Mouse (Mus musculus) adrenal gland, postnatal 25 days (tissue): ENCODE measurements around the gene Ccr7. TPM values are rescaled to one million over a fixed set of nuclear protein-coding genes. Genes with fewer than 3 reads are reported as not detected.

ENCODE experiments used
- DNase-seq: peaks from one replicate; pipeline ENCODE4 v3.0.0; 2021; ENCODE audit warnings: mixed read lengths
- total RNA-seq: library from RNA; stranded (reverse); gene quantifications from 2 replicates; pipeline ENCODE4 v1.2.3, GENCODE M21; 2021

The Ccr7 gene
- total RNA-seq, 1 experiment from 2014 or later, result 0.21 TPM

DNA sequence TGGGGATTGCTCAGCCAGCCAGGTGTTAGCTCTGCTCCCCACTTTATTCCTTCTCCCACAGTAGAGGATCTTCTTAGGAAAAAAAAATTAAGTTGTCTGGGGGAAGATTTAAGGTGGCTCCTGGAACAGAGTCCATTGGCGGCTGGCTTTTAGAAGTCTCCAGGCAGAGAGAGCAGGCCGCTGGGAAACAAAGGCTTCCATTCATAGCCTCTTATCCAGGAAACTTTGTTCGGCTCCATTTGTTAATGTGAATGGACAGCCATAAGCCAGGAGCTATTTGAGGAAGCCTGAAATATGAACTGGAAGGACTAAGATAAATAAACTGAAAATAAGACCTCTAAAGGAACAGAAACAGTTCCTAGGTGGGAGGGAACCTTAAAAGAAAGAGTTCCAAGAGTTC is 41.8 kb downstream of the Ccr7 start:
- DNase-seq, result no peak

DNA sequence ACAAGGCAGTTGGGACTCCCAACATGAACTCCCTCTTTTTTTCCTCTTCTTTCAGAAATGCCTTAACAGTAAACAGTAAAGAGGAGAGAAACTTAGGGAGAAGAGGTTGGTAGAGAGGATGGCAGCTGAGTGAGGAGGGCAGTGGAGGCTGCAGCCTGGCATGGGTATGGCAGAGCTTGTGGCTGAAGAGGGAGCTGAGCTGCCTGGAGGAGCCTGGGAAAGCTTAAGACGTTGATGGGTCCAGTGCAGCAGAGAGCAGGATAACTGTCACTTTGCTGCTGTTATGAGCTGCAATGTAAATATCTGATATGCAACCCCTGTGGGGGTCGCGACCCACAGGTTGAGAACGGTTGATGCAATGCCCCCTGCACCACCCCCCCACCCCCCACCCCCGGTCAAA is 42.2 kb downstream of the Ccr7 start:
- no peak for DNase-seq

DNA sequence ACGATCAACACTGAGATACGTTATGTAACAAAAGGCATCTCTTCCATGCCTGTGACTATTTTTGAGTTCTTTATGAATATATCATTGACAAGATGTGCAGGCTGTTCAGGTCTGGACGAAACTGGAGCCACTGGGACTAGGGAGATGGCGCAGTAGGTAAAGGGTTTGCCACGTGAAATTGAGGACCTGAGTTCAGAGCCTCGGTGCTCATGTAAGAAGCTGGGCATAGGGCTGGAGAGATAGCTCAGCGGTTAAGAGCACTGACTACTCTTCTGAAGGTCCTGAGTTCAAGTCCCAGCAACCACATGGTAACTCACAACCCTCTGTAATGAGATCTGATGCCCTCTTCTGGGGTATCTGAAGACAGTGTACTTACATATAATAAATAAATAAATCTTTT is 43.2 kb downstream of the Ccr7 start:
- DNase-seq, result no peak

DNA sequence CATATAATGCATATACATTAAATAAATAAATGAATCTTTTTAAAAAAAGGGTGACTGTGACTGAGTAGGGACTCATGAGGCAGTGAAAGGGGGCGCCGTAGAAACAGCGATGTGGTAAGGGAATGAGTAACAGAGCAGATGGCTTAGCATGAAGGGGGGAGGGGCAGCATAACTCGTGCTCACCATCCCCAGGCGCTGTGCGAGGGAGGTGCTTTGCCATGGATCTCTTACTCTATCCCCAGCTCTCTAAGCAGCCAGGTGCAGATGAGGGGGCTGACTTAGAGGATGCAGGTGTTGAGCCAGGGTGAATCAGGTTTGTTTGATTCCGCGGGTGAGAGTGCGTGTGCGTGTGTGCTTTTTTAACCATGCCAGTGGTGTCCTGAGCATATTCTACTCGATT is 43.7 kb downstream of the Ccr7 start:
- no peak for DNase-seq

DNA sequence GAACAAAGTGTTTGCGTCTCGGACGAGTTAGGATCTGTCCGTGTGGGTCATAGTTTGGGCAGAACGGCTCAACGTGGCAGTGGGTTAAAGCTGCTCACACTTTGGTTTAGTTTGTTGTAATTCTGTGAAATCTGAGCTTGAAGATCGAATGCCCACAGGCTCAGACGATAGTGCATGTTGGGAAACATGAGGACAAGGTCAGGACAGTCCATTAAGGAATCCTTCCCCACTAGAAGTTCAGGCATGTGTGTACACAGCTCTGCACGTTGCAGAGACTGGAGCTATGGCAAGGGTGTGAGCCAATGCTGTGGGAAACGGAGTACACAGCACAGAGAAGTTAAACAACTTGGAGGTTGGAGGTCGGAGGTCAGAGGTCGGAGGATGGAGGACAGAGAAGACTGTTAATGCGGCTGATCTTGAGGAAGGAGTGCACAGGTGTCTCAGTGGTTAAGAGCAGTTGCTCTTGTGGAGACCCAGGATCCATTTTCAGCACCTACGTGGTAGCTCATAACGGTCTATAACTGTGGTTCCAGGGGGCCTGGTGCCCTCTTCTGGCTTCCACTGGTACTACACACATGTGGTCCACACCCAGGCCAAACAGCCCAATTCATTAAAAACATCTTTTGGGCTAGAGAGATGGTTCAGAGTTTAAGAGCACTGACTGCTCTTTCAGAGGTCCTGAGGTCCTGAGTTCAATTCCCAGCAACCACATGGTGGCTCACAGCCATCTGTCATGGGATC is 44.3 kb downstream of the Ccr7 start:
- DNase-seq, result no peak

DNA sequence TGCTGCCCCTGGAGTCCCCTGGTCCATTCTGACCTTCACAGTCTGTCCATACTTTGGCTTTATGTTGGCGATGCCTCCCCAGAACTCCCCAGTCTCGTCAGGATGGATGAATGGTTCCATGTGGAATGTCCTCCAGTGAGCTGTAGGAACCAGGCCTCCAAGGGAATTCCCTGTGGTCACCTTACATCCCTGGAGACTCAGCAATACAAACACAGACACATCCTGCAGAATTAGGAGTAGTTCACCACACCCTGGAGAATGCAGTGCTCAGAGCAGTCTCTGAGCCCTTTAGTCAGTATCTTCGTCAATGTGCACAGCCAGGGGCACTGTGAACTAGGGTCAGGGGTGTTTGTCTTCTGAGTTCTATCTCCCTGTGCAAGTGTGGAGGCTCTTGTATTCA is 46.6 kb downstream of the Ccr7 start:
- no peak for DNase-seq

DNA sequence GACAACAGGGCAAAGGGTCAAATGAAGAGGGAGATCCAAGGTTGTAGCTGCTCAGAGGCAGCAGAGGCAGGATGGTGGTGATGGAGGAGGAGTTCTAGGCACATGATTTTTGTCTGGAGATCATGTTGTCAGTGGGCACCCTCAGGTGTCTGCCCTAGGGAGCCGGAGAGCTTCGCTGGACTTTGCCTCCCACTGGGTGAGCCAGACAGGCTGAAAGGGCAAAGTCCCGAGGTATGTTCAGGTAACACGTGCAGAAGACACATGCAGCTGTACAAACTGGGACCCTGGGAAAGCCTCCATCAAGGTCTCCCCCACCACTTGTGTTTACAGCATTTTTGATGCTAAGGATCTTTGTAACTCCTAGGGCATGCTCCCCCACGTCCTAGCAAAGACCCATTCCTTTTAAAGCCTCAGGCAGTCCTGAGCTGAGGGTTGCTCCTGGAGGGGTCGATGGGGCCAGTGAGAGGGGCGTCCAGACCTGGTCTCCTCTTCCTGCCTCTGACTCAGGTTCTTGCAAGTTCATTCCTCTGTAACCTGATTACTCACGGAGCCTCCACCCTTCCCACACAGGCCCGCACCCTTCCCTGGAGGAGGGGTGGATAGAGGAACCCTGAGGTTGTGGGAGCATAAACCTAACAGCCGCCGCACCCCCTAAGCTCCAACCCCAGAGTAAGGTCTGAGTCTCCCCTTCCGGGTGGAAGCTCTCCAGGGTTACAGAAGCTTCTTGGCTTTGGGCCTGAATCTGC is 48.7 kb downstream of the Ccr7 start:
- no peak for DNase-seq

DNA sequence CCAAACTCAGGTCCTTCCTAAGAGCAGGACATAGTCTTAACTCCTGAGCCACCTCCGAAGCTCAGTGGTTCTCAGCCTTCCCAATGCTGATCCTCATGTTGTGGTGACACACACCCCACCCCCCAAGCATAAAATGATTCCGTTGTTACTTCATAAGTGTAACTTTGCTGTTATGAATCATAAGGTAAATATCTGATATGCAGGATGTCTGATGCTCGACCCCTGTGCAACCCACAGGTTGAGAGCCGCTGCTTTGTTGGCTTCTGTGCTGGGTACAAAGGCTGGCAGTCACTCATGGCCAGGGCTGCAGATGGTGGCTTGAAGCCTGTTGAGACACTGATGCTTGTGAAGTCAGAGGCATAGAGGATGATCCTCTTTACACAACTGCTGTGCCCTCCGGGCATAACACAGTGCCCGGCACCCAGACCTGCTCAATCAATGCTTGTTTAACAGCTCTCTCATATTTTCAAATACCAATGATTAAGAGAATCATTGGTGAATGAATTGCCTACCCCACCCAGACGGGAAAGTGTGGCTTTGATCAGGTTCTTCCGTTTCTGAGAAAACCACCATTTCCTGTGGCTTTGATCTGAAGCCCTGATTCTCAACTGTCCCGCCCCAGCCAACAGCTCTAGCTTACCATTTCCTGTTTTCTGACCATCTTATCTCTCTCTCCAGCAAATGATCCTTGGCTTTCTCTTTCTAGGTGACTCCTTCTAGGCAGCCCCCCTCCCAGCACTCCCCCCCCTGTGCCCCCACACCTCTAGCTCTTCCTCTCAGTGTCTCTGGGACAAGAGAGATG is 50.1 kb downstream of the Ccr7 start:
- DNase-seq, result no peak

DNA sequence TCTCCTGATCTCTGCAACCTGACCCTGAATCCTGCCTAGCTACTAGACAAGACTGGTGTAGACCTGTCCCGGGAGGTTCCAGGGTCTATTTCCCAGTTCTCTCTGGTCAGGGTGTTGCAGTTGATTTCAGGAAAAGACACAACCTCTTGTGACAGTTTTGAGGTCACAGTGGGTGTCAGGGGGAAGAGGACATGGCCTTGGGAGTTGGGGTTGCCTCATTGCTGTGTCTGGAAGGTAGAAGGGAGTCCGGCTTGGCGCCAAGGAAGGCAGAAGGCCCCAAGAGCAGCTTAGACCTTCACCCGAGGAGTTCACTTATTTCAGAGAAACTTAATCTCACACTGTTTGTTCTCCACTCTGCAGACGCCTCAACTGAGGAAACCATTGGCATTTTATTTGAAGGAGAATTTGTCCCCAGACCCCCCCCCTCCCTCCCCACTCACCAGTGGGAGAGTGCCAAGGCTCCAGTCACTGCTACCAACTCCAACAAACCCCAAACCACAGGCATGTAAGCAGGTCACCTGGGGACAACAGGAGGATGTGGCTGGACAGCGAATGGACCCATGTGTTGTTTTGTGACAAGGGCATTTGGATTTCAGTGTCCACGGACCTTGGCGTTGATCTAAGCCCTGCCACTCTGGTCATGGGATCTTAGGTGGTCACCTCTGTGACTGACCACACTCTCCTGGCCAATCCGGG is 52.2 kb downstream of the Ccr7 start:
- no peak for DNase-seq

DNA sequence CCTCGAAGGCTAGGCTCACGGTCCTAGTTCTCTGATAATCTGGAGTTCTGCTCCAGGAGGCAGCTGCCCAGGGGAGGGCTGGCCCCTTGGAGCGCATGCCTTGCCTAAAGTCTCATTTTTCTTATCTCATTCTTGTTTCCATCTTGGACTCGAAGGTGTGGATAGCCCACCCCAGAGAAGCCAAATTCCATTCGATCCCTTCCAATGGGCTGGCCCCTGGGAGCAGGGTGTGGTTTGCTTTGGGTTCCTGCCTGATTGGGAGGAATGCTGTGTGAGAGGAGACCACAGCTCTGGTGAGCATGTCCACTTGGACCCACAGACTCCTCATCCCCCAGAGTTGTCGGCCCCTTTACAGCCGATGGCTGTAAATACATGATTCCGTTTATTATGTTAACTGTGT is 53.2 kb downstream of the Ccr7 start:
- no peak for DNase-seq

DNA sequence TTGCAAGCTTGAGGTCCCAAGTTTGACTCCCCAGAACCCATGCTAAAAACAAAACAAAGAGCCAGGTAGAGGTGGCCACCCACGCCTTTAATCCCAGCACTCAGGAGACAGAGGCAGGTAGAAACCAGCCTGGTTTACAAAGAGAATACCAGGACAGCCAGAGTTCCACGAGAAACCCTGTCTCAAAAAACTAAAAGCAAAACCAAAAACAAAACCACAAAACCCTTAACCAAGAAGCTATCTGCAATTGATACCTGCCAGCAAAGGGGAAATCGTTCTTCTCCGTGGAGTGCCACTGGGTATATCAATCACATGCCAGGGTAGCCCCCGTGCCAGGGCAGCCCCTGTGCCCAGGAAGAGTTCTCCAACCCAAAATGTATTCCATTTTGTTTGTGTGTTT is 54.7 kb downstream of the Ccr7 start:
- DNase-seq, result no peak

DNA sequence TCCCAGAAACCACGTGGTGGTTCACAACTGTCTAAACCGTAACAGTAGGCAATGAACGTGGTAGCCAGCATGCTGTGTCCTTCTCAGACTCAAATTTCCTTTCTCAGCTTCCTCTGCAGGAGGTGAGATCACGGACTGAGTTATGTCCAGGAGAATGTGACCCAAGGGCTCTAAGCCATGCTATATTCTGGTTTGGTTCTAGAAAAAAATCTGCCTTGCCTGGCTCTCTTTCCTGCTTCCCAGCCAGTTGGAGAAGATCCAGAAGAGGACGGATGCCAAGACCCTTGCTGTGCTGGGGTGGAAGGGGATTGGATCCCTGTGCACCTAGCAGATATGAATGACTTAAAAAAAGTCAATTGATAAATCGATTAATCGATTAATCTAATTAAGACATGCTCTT is 55.4 kb downstream of the Ccr7 start:
- DNase-seq, result no peak

DNA sequence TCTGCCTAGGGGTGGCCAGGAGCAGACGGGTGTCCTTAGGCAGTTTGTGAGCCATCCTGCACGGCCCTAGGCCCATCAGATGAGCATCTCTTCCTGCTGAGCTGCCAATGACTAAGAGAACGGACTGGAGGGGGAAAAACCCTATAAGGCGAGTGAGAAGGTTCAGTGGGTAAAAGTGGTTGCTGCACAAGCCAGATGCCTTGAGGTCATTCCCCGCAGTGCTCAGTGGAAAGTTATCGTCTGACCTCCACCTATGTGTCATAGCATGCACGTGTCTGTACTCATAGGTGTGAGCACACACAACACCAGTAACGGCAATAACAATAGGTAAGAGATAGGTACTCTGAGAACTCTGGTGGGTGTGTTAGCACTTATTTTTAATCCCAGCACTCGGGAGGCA is 56.0 kb downstream of the Ccr7 start:
- DNase-seq, result no peak

DNA sequence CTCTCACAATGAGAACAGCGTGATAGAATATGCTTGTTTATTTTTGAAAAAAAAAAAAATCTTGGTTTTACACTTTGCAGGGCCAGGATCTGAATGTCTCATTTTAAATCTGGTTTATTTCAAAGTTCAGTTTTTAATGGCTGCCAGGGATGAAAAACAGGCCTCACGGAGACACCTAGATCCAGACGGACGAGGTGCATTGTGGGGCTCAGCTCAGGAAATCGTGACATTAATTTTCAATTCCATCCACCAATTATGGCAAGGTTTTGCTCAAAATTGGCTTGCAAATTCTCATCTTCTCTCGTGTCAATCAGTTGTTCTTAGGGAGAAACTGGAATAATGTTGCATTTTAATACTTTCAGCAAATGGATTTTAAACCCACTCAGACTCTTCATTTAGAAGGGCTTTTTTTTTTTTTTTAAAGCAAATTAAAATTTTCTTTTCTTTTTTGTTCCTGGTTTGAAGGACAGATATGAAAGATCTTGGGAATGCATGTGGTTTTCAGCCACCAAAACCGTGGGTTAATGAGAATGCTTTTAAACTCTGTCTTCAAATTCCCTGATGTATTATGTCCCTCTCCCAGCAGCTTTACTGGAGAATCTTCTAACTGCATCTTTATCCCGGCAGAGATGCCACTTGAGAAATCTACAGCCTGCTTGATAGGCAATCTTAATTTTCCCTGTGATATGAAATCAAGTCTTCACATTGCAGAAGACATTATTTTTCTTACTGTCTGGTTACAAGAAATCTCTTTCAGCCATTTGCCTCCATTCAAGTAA is 57.7 kb downstream of the Ccr7 start:
- DNase-seq, result no peak

DNA sequence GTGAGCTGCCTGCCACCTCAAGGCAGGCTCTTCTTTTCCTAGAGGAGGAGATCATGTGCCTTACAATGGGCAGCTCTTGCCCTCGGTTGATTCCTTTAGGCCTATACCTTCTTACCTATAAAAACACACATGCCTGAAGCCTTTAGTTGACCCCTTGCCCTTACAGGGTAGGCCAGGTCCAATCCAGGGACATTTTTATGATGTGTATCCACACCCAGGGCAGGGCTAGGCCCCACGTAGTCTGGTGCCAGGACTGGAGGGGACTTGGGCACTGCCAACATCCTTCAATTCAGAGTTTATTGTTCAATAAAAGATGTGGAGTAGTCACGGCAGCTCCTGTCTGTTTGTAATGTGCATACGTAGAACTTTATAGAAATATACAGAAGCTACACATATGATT is 58.5 kb downstream of the Ccr7 start:
- DNase-seq, result no peak

DNA sequence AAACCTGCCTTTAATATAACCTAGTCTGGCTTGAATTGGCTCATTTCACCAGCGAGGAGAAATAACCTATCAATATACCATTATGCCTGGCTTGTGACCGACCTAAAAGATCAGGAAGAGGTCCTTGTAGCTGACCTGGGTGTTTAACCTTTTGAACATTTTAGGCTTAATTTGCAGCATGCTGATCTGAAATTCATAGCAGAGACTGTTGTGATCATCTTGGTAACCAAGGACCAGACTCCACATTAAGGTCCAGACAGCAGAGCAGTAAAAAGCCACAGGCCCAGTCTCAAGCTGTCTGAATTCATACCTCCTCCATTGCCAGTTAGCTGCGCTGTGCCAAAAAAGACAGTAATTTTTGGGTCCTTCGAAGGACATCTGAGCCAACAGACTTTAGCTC is 59.1 kb downstream of the Ccr7 start:
- DNase-seq, result no peak

DNA sequence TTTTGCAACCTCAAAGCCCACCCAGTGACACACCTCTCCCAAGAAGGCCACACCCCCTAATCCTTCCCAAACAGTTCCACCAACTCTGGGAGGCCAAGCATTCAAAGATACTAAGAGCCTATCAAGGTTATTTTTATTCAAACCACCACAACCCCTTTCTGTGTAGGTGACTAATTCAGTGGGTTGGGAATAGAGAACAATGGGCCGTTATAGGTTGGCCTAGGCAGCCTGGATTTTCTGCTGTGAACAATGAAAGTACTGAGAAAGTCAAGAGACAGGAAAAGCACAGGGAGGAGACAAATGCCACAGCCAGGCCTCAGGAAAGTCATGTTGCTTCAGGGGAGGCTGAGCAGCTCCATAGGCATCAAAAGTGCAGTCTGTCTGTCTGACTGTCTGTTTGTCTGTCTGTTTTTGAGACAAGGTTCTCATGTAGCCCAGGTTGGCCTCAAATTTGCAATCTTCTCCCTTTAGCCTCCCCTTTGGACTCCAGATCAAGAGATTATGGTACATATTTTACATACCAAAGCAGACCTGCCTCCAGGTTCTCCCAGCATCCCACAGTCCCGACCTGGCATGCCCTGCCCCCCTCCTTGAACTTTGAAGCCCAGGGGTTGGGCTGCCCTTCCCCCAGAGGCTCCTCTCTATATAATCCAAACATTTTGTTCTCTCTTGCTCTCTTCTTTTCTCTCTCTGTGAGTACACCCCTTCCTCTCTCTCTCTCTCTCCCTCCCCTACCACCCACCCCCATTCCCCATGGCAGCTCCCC is 59.8 kb downstream of the Ccr7 start:
- DNase-seq, result no peak
